ENCODE assay signal across 9 mouse cellular contexts in genomic region chr8:92364776-92365240, GRCm38 (mm10). TPM values are rescaled to one million over a fixed set of nuclear protein-coding genes. Genes with fewer than 3 reads are reported as not detected.
DNase-seq lines count a peak whose midpoint lies in the region; ATAC-seq and TF ChIP-seq lines count a peak whose summit lies in the region.
"Had no signal": no experiment of that assay in that cellular context is flagged by ENCODE, and none has a peak within 500 bp of the region (broad histone marks: within the 10 kb centered on the region; RNA-seq: fewer than 3 reads in every experiment).

No protein-coding gene starts in this region.

- no peak for TF ChIP-seq EP300 in liver, postnatal 0 days (IDR thresholded peaks at IDR 0.05; ENCODE audit: low read depth)

- ATAC-seq in liver, embryonic 13.5 days (ENCODE audit: low read depth): no peak
- no peak for ATAC-seq in liver, postnatal 0 days
- ATAC-seq in embryonic facial prominence, embryonic 15.5 days (ENCODE audit: insufficient number of reproducible peaks, low FRiP score, low TSS enrichment, low read depth): no peak
- no peak for ATAC-seq in limb, embryonic 13.5 days (ENCODE audit: low FRiP score, low read depth)
- no peak for ATAC-seq in neural tube, embryonic 14.5 days (ENCODE audit: low read depth)
- ATAC-seq: Patski had no signal

- 12% methylated on average over 20 of the region's 20 CpGs for WGBS in liver, embryonic 13.5 days (ENCODE audit: insufficient replicate concordance)
- 9% methylated on average over 20 of the region's 20 CpGs for WGBS in liver, postnatal 0 days (ENCODE audit: insufficient replicate concordance)
- 41% methylated on average over 20 of the region's 20 CpGs for WGBS in embryonic facial prominence, embryonic 15.5 days
- WGBS in limb, embryonic 13.5 days: 14% methylated on average over 20 of the region's 20 CpGs
- 15% methylated on average over 20 of the region's 20 CpGs for WGBS in neural tube, embryonic 14.5 days

- no peak overlapping the region for H3K27ac ChIP-seq in liver, embryonic 13.5 days
- no peak overlapping the region for H3K27ac ChIP-seq in liver, postnatal 0 days (ENCODE audit: low read depth)
- H3K27ac ChIP-seq in embryonic facial prominence, embryonic 15.5 days (replicated peaks): peak overlapping the region; percentile 48; the same call in 1 of the 2 replicates
- H3K27ac ChIP-seq in limb, embryonic 13.5 days: no peak overlapping the region
- H3K27ac ChIP-seq in neural tube, embryonic 14.5 days (ENCODE audit: low read depth, low read length): no peak overlapping the region

- peaks cover 97% of the 10 kb centered on the region for H3K27me3 ChIP-seq in liver, embryonic 13.5 days
- H3K27me3 ChIP-seq in liver, postnatal 0 days (ENCODE audit: insufficient read depth, low read length): peaks cover 92% of the 10 kb centered on the region
- peaks cover 52% of the 10 kb centered on the region for H3K27me3 ChIP-seq in embryonic facial prominence, embryonic 15.5 days
- peaks cover 90% of the 10 kb centered on the region for H3K27me3 ChIP-seq in limb, embryonic 13.5 days
- H3K27me3 ChIP-seq in neural tube, embryonic 14.5 days (ENCODE audit: control insufficient read depth, insufficient read depth, low read length): peaks cover 21% of the 10 kb centered on the region
- H3K27me3 ChIP-seq: Patski had no signal

- no peak for TF ChIP-seq CTCF in liver, postnatal 0 days (IDR thresholded peaks at IDR 0.05; ENCODE audit: low read depth)

- no peak overlapping the region for H3K9ac ChIP-seq in liver, embryonic 13.5 days
- no peak overlapping the region for H3K9ac ChIP-seq in liver, postnatal 0 days (replicated peaks)
- peak overlapping the region; percentile 6; the same call in 1 of the 2 replicates for H3K9ac ChIP-seq in embryonic facial prominence, embryonic 15.5 days
- peak overlapping the region; percentile 45 for H3K9ac ChIP-seq in limb, embryonic 13.5 days
- no peak overlapping the region for H3K9ac ChIP-seq in neural tube, embryonic 14.5 days (replicated peaks; ENCODE audit: low read depth, low read length)

- no peaks in the 10 kb centered on the region for H3K36me3 ChIP-seq in liver, embryonic 13.5 days
- H3K36me3 ChIP-seq in liver, postnatal 0 days (replicated peaks; ENCODE audit: insufficient read depth, low read length): no peaks in the 10 kb centered on the region
- no peaks in the 10 kb centered on the region for H3K36me3 ChIP-seq in embryonic facial prominence, embryonic 15.5 days
- H3K36me3 ChIP-seq in limb, embryonic 13.5 days: no peaks in the 10 kb centered on the region
- no peaks in the 10 kb centered on the region for H3K36me3 ChIP-seq in neural tube, embryonic 14.5 days (ENCODE audit: control insufficient read depth, insufficient read depth, low read length)

- H3K4me2 ChIP-seq in liver, embryonic 13.5 days: no peak overlapping the region
- no peak overlapping the region for H3K4me2 ChIP-seq in liver, postnatal 0 days (ENCODE audit: low read depth, low read length)
- H3K4me2 ChIP-seq in embryonic facial prominence, embryonic 15.5 days (replicated peaks): peak overlapping the region; percentile 43
- H3K4me2 ChIP-seq in limb, embryonic 13.5 days (replicated peaks): peak overlapping the region; percentile 62
- H3K4me2 ChIP-seq in neural tube, embryonic 14.5 days (ENCODE audit: low read depth, low read length): peak overlapping the region; percentile 38

- no peaks in the 10 kb centered on the region for H3K9me3 ChIP-seq in liver, embryonic 13.5 days (replicated peaks)
- H3K9me3 ChIP-seq in liver, postnatal 0 days (ENCODE audit: low read length): no peaks in the 10 kb centered on the region
- no peaks in the 10 kb centered on the region for H3K9me3 ChIP-seq in embryonic facial prominence, embryonic 15.5 days (replicated peaks)
- no peaks in the 10 kb centered on the region for H3K9me3 ChIP-seq in limb, embryonic 13.5 days
- H3K9me3 ChIP-seq in neural tube, embryonic 14.5 days (ENCODE audit: control insufficient read depth, low read length): no peaks in the 10 kb centered on the region

- peaks cover 8% of the 10 kb centered on the region for H3K4me1 ChIP-seq in liver, embryonic 13.5 days (replicated peaks)
- 0 out of 2 replicates have a peak, but pooled peaks cover 2% of the 10 kb centered on the region for H3K4me1 ChIP-seq in liver, postnatal 0 days (ENCODE audit: insufficient read depth)
- H3K4me1 ChIP-seq in embryonic facial prominence, embryonic 15.5 days: peaks cover 72% of the 10 kb centered on the region
- peaks cover 44% of the 10 kb centered on the region for H3K4me1 ChIP-seq in limb, embryonic 13.5 days
- H3K4me1 ChIP-seq in neural tube, embryonic 14.5 days (ENCODE audit: control insufficient read depth, insufficient read depth, low read length): peaks cover 9% of the 10 kb centered on the region; the same call in 1 of the 2 replicates

- peak overlapping the region; percentile 18; the same call in 1 of the 2 replicates for H3K4me3 ChIP-seq in liver, embryonic 13.5 days (replicated peaks)
- H3K4me3 ChIP-seq in liver, postnatal 0 days (ENCODE audit: low read depth, low read length): no peak overlapping the region
- peak overlapping the region; percentile 36 for H3K4me3 ChIP-seq in embryonic facial prominence, embryonic 15.5 days (replicated peaks)
- peak overlapping the region; percentile 37 for H3K4me3 ChIP-seq in limb, embryonic 13.5 days
- H3K4me3 ChIP-seq in neural tube, embryonic 14.5 days (ENCODE audit: low read depth, low read length): no peak overlapping the region; the same call in 1 of the 2 replicates

- DNase-seq in liver, embryonic 13.5 days: no peak
- no peak for DNase-seq in liver, postnatal 0 days
- no peak for DNase-seq in cerebellum, postnatal 4 days (ENCODE audit: low spot score in 2 of 2)
- DNase-seq in left cerebral cortex, adult 8-10 months (ENCODE audit: low spot score in 2 of 2): no peak

RNA-seq across cellular contexts. Expression of gene Irx5, which starts 7.4 kb away (rescaled TPM):
- polyA plus RNA-seq in liver, embryonic 13.5 days (2015; fragmentation: Nextera tagmentation; extraction: Ambion mirVana): 0.09 and 0.10 TPM in 2 replicates
- polyA plus RNA-seq in liver, postnatal 0 days (2015; fragmentation: Nextera tagmentation; extraction: Ambion mirVana): not detected in 2 replicates
- 20.2 and 23.1 TPM in 2 replicates for polyA plus RNA-seq in embryonic facial prominence, embryonic 15.5 days (2015; fragmentation: Nextera tagmentation; extraction: Ambion mirVana)
- 19.7 and 20.2 TPM in 2 replicates for polyA plus RNA-seq in limb, embryonic 13.5 days (2015; fragmentation: Nextera tagmentation; extraction: Ambion mirVana)
- 5.7 and 6.3 TPM in 2 replicates for polyA plus RNA-seq in neural tube, embryonic 14.5 days (2014; fragmentation: Nextera tagmentation; extraction: Ambion mirVana)
- under 1 TPM in 3 of 4 experiments, not detected in 1; 0.30 to 0.35 (median 0.30) TPM for total RNA-seq in left cerebral cortex, adult 8-10 months (2022)
- polyA plus RNA-seq: intestine, embryonic 14.5 days had no signal

Comparison
In these comparisons a context has a peak if more than half of its experiments do, and no peak if none do; other contexts are left out.
1. H3K4me3 ChIP-seq: peak in liver, embryonic 13.5 days (single experiment), embryonic facial prominence, embryonic 15.5 days (single experiment) and limb, embryonic 13.5 days (single experiment); none in liver, postnatal 0 days (single experiment) and neural tube, embryonic 14.5 days (single experiment).
2. H3K4me2 ChIP-seq: peak in embryonic facial prominence, embryonic 15.5 days (single experiment), limb, embryonic 13.5 days (single experiment) and neural tube, embryonic 14.5 days (single experiment); none in liver, embryonic 13.5 days (single experiment) and liver, postnatal 0 days (single experiment).
3. H3K9ac ChIP-seq: peak in embryonic facial prominence, embryonic 15.5 days (single experiment) and limb, embryonic 13.5 days (single experiment); none in liver, embryonic 13.5 days (single experiment), liver, postnatal 0 days (single experiment) and neural tube, embryonic 14.5 days (single experiment).